Mouse (Mus musculus): ENCODE measurements around the gene Olfr547.

The Olfr547 gene

GRCm38 (mm10) chr7:102540596-102540995 lies 6.0 kb downstream of the Olfr547 start, which contains the start of gene Olfr548-ps1:
Gene Olfr548-ps1, plus strand, starts transcription at chr7:102540896.
- no peak for TF ChIP-seq POU5F1 (IDR thresholded peaks at IDR 0.05; ENCODE audit: borderline replicate concordance, low read length)
- no peak for TF ChIP-seq CTCF (conservative IDR thresholded peaks at IDR 0.05; ENCODE audit: low read length)
- no peak for TF ChIP-seq NANOG (IDR thresholded peaks at IDR 0.05; ENCODE audit: borderline replicate concordance, low read length)
- no peaks in the 10 kb centered on the region for H3K27me3 ChIP-seq (ENCODE audit: insufficient read depth, low read length)
- no peak within 1 kb of the TSS for H3K4me3 ChIP-seq (replicated peaks; ENCODE audit: low read length)
- H3K4me1 ChIP-seq (replicated peaks; ENCODE audit: low read depth, low read length): peaks cover 3% of the 10 kb centered on the region; the same call in 1 of the 2 replicates
- H3K36me3 ChIP-seq (ENCODE audit: insufficient read depth, low read length): no peaks in the 10 kb centered on the region
- H3K9me3 ChIP-seq (ENCODE audit: low read length): no peaks in the 10 kb centered on the region

DNA sequence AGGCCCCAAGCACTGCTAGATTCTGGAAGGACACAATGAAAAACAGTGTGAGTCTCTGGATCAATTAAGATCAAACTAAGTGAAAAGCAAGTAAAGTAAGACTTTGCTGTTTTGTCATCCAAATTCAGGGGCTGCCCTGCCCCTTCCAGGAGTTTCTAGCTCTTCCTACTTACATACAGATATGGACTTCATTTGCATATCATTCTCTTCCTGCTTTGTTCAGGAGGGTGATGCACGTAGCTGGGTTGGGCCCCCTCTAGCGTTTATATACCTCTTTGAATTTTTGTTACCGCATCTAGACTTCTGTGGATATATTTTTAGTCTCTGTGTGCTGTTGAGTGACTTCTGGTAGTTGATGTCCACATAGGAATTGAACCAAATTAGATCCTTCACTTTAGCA lies 6.7 kb downstream of the Olfr547 start:
- Histone ChIP-seq H3K4me1 (replicated peaks; ENCODE audit: low read depth, low read length) (peaks cover 3% of the 10 kb centered on the region; the same call in 1 of the 2 replicates), H3K9me3 (ENCODE audit: low read length) (no peaks in the 10 kb centered on the region), H3K36me3 (ENCODE audit: insufficient read depth, low read length) (no peaks in the 10 kb centered on the region), H3K4me3 (replicated peaks; ENCODE audit: low read length) (no peak overlapping the region), H3K27me3 (ENCODE audit: insufficient read depth, low read length) (no peaks in the 10 kb centered on the region)
- no peak for TF ChIP-seq NANOG (IDR thresholded peaks at IDR 0.05; ENCODE audit: borderline replicate concordance, low read length)

- Histone ChIP-seq H3K4me1 (replicated peaks; ENCODE audit: low read depth, low read length) (no peaks in the 10 kb centered on the region), H3K4me3 (replicated peaks; ENCODE audit: low read length) (no peak within 1 kb of the TSS), H3K27me3 (ENCODE audit: insufficient read depth, low read length) (no peaks in the 10 kb centered on the region), H3K36me3 (ENCODE audit: insufficient read depth, low read length) (no peaks in the 10 kb centered on the region), H3K9me3 (ENCODE audit: low read length) (no peaks in the 10 kb centered on the region)
- TF ChIP-seq CTCF (conservative IDR thresholded peaks at IDR 0.05; ENCODE audit: low read length): no peak
- no peak for TF ChIP-seq POU5F1 (IDR thresholded peaks at IDR 0.05; ENCODE audit: borderline replicate concordance, low read length)
- TF ChIP-seq NANOG (IDR thresholded peaks at IDR 0.05; ENCODE audit: borderline replicate concordance, low read length): no peak
These were observed 15.0 kb downstream of the Olfr547 start, which contains the start of gene Olfr549 for GRCm38 (mm10) chr7:102549570-102549969. Gene Olfr549, plus strand, starts transcription at chr7:102549870.

- no peaks in the 10 kb centered on the region for H3K9me3 ChIP-seq (ENCODE audit: low read length)
- no peaks in the 10 kb centered on the region for H3K4me1 ChIP-seq (replicated peaks; ENCODE audit: low read depth, low read length)
- H3K4me3 ChIP-seq (replicated peaks; ENCODE audit: low read length): no peak overlapping the region
- H3K27me3 ChIP-seq (ENCODE audit: insufficient read depth, low read length): no peaks in the 10 kb centered on the region
- no peaks in the 10 kb centered on the region for H3K36me3 ChIP-seq (ENCODE audit: insufficient read depth, low read length)
- TF ChIP-seq POU5F1 (IDR thresholded peaks at IDR 0.05; ENCODE audit: borderline replicate concordance, low read length): no peak
- no peak for TF ChIP-seq CTCF (conservative IDR thresholded peaks at IDR 0.05; ENCODE audit: low read length)
- TF ChIP-seq NANOG (IDR thresholded peaks at IDR 0.05; ENCODE audit: borderline replicate concordance, low read length): no peak
These were observed 18.7 kb downstream of the Olfr547 start for GRCm38 (mm10) chr7:102553279-102553678.

DNA sequence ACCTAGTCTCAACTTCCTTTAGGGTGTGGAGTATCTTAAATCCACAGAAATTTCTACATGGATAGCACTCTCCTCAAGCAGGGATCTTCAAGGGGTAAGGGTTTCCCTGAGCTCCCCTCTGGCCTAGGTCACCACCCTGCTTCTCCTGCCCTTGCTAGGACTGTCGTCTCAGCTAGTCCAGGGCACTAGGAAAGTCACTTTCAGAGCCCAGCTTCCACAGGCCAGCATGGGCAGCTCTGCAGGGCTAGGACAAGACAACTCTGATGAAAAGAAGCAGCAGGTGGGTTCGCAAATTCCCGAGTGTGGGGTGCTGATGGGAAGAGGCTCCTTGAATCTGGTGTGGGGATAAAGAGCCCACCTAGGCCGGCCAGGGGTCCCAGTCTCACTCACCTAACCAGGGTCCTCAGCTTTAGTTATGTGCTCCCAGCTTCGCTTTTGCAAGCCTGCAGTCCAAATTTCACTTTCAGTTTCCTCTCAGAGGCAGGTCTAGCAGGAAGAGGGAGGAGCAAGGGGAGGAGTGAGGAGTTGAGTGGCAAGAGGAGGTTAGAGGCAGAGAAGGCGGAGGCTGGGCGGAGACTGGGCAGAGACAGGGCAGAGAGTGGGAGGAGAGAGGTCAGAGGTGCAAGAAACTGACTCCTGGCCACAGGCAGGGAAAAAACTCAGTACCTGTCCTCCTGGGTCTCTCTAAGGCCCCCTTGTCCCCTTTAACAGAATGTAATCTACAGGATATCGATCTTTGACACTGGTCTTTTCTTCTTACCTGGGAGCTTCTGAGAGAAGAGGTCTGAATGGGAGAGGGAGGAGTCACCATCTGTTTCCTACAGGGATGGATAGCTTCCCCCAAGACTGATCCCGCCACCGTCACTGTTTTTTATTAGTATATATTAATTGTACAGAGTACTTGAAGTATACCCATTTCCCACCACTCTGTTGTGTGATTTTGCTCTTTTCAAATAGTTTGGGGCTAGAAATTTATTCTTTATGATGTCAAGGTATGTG lies 30.7 kb downstream of the Olfr547 start, which contains the start of gene Trim21:
Gene Trim21 (minus strand): TSS at position 488 of the 999 bp plus-strand sequence.
- H3K4me3 ChIP-seq (replicated peaks; ENCODE audit: low read length): peak within 1 kb of the TSS; percentile 61
- TF ChIP-seq NANOG (IDR thresholded peaks at IDR 0.05; ENCODE audit: borderline replicate concordance, low read length) (no peak), CTCF (conservative IDR thresholded peaks at IDR 0.05; ENCODE audit: low read length) (no peak), POU5F1 (IDR thresholded peaks at IDR 0.05; ENCODE audit: borderline replicate concordance, low read length) (no peak)
- H3K4me1 ChIP-seq (replicated peaks; ENCODE audit: low read depth, low read length): peaks cover 8% of the 10 kb centered on the region
- H3K36me3 ChIP-seq (ENCODE audit: insufficient read depth, low read length): 0 out of 2 replicates have a peak, but pooled peaks cover 3% of the 10 kb centered on the region
- H3K9me3 ChIP-seq (ENCODE audit: low read length): no peaks in the 10 kb centered on the region
- H3K27me3 ChIP-seq (ENCODE audit: insufficient read depth, low read length): no peaks in the 10 kb centered on the region

DNA sequence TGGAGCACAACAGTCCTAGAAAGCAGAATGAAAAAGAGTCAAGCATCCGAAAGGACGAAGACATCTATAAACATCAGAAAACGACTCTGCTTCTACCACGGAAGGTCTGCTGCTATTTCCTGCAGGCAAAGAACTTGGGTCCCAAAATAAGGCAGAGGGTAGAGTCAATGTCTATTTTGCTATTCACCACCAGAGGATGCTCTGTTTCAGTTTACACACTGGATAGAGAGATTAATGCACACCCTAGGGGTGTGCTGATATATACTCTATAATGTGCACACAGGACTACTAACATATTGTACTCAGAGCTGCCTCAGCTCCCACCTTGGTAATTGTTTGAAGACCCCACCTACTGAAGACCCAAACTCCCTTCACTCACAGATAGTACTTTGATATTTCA lies 31.7 kb downstream of the Olfr547 start:
- peaks cover 8% of the 10 kb centered on the region for H3K4me1 ChIP-seq (replicated peaks; ENCODE audit: low read depth, low read length)
- H3K9me3 ChIP-seq (ENCODE audit: low read length): no peaks in the 10 kb centered on the region
- H3K27me3 ChIP-seq (ENCODE audit: insufficient read depth, low read length): no peaks in the 10 kb centered on the region
- TF ChIP-seq CTCF (conservative IDR thresholded peaks at IDR 0.05; ENCODE audit: low read length) (peak; percentile 30; the same call in 1 of the 2 replicates), POU5F1 (IDR thresholded peaks at IDR 0.05; ENCODE audit: borderline replicate concordance, low read length) (no peak)
- no peaks in the 10 kb centered on the region for H3K36me3 ChIP-seq (ENCODE audit: insufficient read depth, low read length)
- H3K4me3 ChIP-seq (replicated peaks; ENCODE audit: low read length): no peak overlapping the region

DNA sequence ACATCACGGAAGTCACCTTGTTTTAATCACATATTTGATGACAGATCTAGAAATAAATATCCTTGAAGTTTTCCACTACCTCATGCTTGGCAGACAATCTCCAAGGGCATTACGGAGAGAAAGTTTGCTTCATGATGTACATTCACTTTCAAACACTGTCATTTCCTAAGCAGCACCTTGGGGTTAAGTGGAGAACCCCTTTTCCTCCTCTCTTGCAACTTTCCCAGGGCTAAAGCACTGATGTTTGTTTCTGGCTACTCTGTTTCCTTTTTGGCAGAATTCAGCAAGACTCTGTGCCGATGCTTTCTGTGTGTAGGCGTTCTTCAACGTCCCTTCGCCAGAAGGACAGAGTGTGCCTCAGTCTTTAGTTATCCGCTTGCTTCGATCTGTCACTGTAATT lies 36.6 kb downstream of the Olfr547 start, which contains the start of gene Olfr550:
Gene Olfr550 (plus strand): TSS at position 301 of the 400 bp plus-strand sequence.
- Histone ChIP-seq H3K4me3 (replicated peaks; ENCODE audit: low read length) (no peak within 1 kb of the TSS), H3K27me3 (ENCODE audit: insufficient read depth, low read length) (no peaks in the 10 kb centered on the region), H3K9me3 (ENCODE audit: low read length) (no peaks in the 10 kb centered on the region), H3K4me1 (replicated peaks; ENCODE audit: low read depth, low read length) (no peaks in the 10 kb centered on the region), H3K36me3 (ENCODE audit: insufficient read depth, low read length) (no peaks in the 10 kb centered on the region)
- no peak for TF ChIP-seq POU5F1 (IDR thresholded peaks at IDR 0.05; ENCODE audit: borderline replicate concordance, low read length)
- no peak for TF ChIP-seq CTCF (conservative IDR thresholded peaks at IDR 0.05; ENCODE audit: low read length)
- TF ChIP-seq NANOG (IDR thresholded peaks at IDR 0.05; ENCODE audit: borderline replicate concordance, low read length): no peak

DNA sequence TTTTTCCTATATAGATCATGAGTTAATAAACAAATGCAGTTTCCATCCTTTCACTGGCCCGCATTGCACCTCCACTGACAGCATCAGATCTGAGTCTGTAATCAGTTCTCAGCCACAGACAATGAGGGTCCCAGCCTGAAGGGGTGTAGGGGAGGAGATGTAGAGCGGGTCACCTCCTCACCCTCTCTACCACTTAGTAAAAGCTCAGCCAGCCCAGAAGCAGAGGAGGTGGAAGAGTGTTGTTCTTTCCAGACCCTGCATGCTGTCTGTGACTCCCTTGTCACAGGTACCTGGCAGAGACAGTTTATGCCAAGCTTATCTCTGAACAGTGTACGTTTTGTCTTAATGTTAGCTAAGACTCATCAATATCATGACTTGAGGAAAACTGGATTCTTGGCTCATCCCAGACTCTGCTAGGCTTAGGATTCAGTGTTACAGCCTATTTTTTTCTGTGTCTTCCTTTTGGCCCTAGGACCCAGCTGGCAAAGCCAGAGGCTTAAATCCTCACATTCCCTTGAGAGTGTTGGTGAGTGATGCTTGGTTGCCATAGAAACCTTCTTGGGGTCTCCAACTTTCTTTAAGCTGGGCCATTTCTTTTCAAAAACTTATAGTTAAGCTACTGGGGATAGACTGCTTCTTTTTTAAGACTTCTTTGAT lies 38.8 kb downstream of the Olfr547 start:
- H3K4me1 ChIP-seq (replicated peaks; ENCODE audit: low read depth, low read length): no peaks in the 10 kb centered on the region
- no peaks in the 10 kb centered on the region for H3K27me3 ChIP-seq (ENCODE audit: insufficient read depth, low read length)
- no peak overlapping the region for H3K4me3 ChIP-seq (replicated peaks; ENCODE audit: low read length)
- TF ChIP-seq CTCF (conservative IDR thresholded peaks at IDR 0.05; ENCODE audit: low read length): no peak
- no peak for TF ChIP-seq NANOG (IDR thresholded peaks at IDR 0.05; ENCODE audit: borderline replicate concordance, low read length)
- TF ChIP-seq POU5F1 (IDR thresholded peaks at IDR 0.05; ENCODE audit: borderline replicate concordance, low read length): no peak
- no peaks in the 10 kb centered on the region for H3K36me3 ChIP-seq (ENCODE audit: insufficient read depth, low read length)
- no peaks in the 10 kb centered on the region for H3K9me3 ChIP-seq (ENCODE audit: low read length)
